13 mouse cellular contexts compared by ENCODE assay signal in genomic region chr13:21050118-21050517, GRCm38 (mm10). TPM values are rescaled to one million over a fixed set of nuclear protein-coding genes. Genes with fewer than 3 reads are reported as not detected.
DNase-seq lines count a peak whose midpoint lies in the region; ATAC-seq and TF ChIP-seq lines count a peak whose summit lies in the region.
"Had no signal": no experiment of that assay in that cellular context is flagged by ENCODE, and none has a peak within 500 bp of the region (broad histone marks: within the 10 kb centered on the region; RNA-seq: fewer than 3 reads in every experiment).

No protein-coding gene starts in this region.

- H3K4me3 ChIP-seq in left cerebral cortex, adult 2 months, result no peak overlapping the region
- no peak overlapping the region for H3K4me3 ChIP-seq in midbrain, embryonic 16.5 days (ENCODE audit: low read depth, low read length)
- H3K4me3 ChIP-seq: liver, embryonic 13.5 days had no signal

- H3K36me3 ChIP-seq in midbrain, embryonic 16.5 days (ENCODE audit: control insufficient read depth, insufficient read depth, low read length), result no peaks in the 10 kb centered on the region
- H3K36me3 ChIP-seq: liver, embryonic 13.5 days had no signal

- ATAC-seq in midbrain, embryonic 16.5 days, result peak; percentile 73
- ATAC-seq in megakaryocyte, adult 5-6 weeks (ENCODE audit: poor library complexity, severe bottlenecking), result no peak

- WGBS in midbrain, embryonic 16.5 days, result 38% methylated on average over 1 of the region's 1 CpGs

- TF ChIP-seq CTCF in left cerebral cortex, adult 2 months (IDR thresholded peaks at IDR 0.05), result peak; percentile 61

- H3K9ac ChIP-seq in midbrain, embryonic 16.5 days (ENCODE audit: low read depth, low read length), result no peak overlapping the region
- H3K9ac ChIP-seq: liver, embryonic 13.5 days had no signal

- no peaks in the 10 kb centered on the region for H3K4me1 ChIP-seq in midbrain, embryonic 16.5 days (ENCODE audit: control insufficient read depth, insufficient read depth, low read length)
- H3K4me1 ChIP-seq: liver, embryonic 13.5 days had no signal

- no peaks in the 10 kb centered on the region for H3K9me3 ChIP-seq in midbrain, embryonic 16.5 days (replicated peaks; ENCODE audit: control insufficient read depth, low read length, poor library complexity, severe bottlenecking)
- H3K9me3 ChIP-seq: liver, embryonic 13.5 days had no signal

- H3K27me3 ChIP-seq in midbrain, embryonic 16.5 days (ENCODE audit: control insufficient read depth, insufficient read depth, low read depth, low read length), result no peaks in the 10 kb centered on the region
- H3K27me3 ChIP-seq: liver, embryonic 13.5 days had no signal

- H3K4me2 ChIP-seq in midbrain, embryonic 16.5 days (ENCODE audit: low read length), result no peak overlapping the region
- H3K4me2 ChIP-seq: liver, embryonic 13.5 days had no signal

- intact Hi-C loops in left cerebral cortex, adult 2 months (cut with DNase I), result loop anchor here (1.0 to 10.0 kb wide), 2 partner anchors 751 to 1355 kb away; partner anchors contain the start of gene Nme8

- H3K27ac ChIP-seq in left cerebral cortex, adult 2 months, result no peak overlapping the region
- H3K27ac ChIP-seq in midbrain, embryonic 16.5 days (ENCODE audit: low read length), result no peak overlapping the region
- H3K27ac ChIP-seq: liver, embryonic 13.5 days had no signal

- DNase-seq in cerebellum, postnatal 10 days, result peak; percentile 63 to 68
- no peak for DNase-seq in cerebellum, adult 8-10 months
- no peak for DNase-seq in left cerebral cortex, adult 2 months (ENCODE audit: extremely low spot score in 1 of 2, low spot score in 2 of 2)
- DNase-seq in left cerebral cortex, adult 18-20 months (ENCODE audit: low spot score in 2 of 2), result no peak
- DNase-seq in adipocyte (ENCODE audit: low spot score), result peak; percentile 8
- no peak for DNase-seq in ovary, postnatal 36 days (ENCODE audit: low spot score)
- DNase-seq: layer of hippocampus, adult 9-11 months; liver, embryonic 13.5 days had no signal

RNA-seq across cellular contexts. Expression of gene Olfr1370, which starts 24.6 kb away (rescaled TPM):
- not detected for total RNA-seq in left cerebral cortex, adult 2 months (2021)
- not detected for total RNA-seq in left cerebral cortex, adult 18-20 months (2021)
- polyA plus RNA-seq in midbrain, embryonic 16.5 days (2015; fragmentation: Nextera tagmentation; extraction: Ambion mirVana), result not detected in 2 replicates
- not detected in 2 replicates for total RNA-seq in megakaryocyte, adult 5-6 weeks (2015)
- not detected in 2 replicates for total RNA-seq in megakaryocyte, adult 5-6 weeks (2017)
- total RNA-seq: gastrocnemius, adult 8-10 months; heart, postnatal 25 days had no signal
- polyA plus RNA-seq: liver, embryonic 13.5 days; stomach, embryonic 16.5 days had no signal

Comparison
In these comparisons a context has a peak if more than half of its experiments do, and no peak if none do; other contexts are left out.
1. DNase-seq: peak in cerebellum, postnatal 10 days (2 of 2) and adipocyte (single experiment); none in cerebellum, adult 8-10 months (single experiment), left cerebral cortex, adult 2 months (0 of 2), left cerebral cortex, adult 18-20 months (0 of 2) and ovary, postnatal 36 days (single experiment).